Mouse (Mus musculus) G1E (cell line): Measurements from ENCODE around the gene Rasgef1a.

ENCODE experiments used
- CTCF ChIP-seq: IDR thresholded peaks from 2 replicates; pipeline ENCODE4 v1.5.1; 2012; ENCODE audit warnings: low read depth, low read length, inconsistent platforms, mixed read lengths
- GATA1 ChIP-seq: IDR thresholded peaks from 2 replicates; pipeline ENCODE4 v1.6.1; 2012; ENCODE audit warnings: borderline replicate concordance, low read length, inconsistent platforms, mixed read lengths
- GATA2 ChIP-seq: IDR thresholded peaks from 2 replicates; pipeline ENCODE4 v1.6.1; 2012; ENCODE audit warnings: low read depth, low read length, inconsistent platforms, borderline replicate concordance
- TAL1 ChIP-seq: conservative IDR thresholded peaks from 2 replicates; pipeline ENCODE4 v1.6.1; 2012; ENCODE audit warnings: low read depth, low read length, inconsistent platforms, mixed read lengths

DNA sequence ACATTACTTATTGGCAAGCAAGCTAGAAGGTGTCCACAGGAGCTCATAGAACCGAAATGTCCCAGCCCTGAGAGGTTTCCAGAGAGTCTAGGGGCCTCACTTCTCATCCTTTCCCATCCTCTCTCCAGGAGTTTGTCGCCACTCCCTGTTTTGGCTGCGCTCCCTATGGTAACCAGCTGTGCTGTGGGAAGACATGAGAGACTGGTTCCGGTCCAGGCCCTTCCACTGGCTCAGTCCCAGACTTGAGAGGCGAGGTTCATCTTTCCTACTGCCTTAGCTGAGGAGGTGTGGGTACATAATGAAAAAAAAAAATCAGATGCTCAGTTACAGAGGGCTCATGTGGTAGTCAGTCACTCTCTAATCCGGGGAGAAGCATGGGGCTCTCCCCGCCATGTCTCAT, 19.9 kb upstream of the Rasgef1a start:
- no peak for TF ChIP-seq CTCF
- TF ChIP-seq GATA1: no peak
- TF ChIP-seq GATA2: no peak
- no peak for TF ChIP-seq TAL1
